Mouse (Mus musculus) liver, adult 2 months (tissue): ENCODE measurements around the gene Cntn5.

ENCODE experiments used
- CTCF ChIP-seq: fragments of 200-500 bp; IDR thresholded peaks from 2 replicates; pipeline ENCODE4 v1.5.1; 2011; ENCODE audit warnings: low read depth, low read length, control low read depth
- POLR2A ChIP-seq: fragments of 200-500 bp; IDR thresholded peaks from 2 replicates; pipeline ENCODE4 v1.6.1; 2011; ENCODE audit warnings: low read length, control low read depth; ENCODE audit not compliant: insufficient read depth; ENCODE audit errors: extremely low read depth

- TF ChIP-seq CTCF: no peak
- TF ChIP-seq POLR2A: no peak
Observed at GRCm38 (mm10) chr9:9920580-9920979, 984.0 kb downstream of the Cntn5 start.
